Mouse (Mus musculus) embryonic fibroblast, embryonic 13.5 days (primary cell): ENCODE data around the gene Asb7.

Experiments used
- CTCF ChIP-seq: IDR thresholded peaks from 2 replicates; pipeline ENCODE4 v1.5.1; 2011; ENCODE audit warnings: mild to moderate bottlenecking, control low read depth, low read length, moderate library complexity, borderline replicate concordance; ENCODE audit not compliant: insufficient read depth
- POLR2A ChIP-seq: IDR thresholded peaks from 2 replicates; pipeline ENCODE4 v1.6.1; 2011; ENCODE audit warnings: low read depth, mild to moderate bottlenecking, control low read depth, low read length, moderate library complexity

GRCm38 (mm10) chr7:66623436-66623835 is 66.0 kb downstream of the Asb7 start:
- no peak for TF ChIP-seq POLR2A
- TF ChIP-seq CTCF: no peak
